Mouse (Mus musculus) midbrain, postnatal 0 days (tissue): ENCODE data around the gene Olfr1341. TPM values are rescaled to one million over a fixed set of nuclear protein-coding genes. Genes with fewer than 3 reads are reported as not detected.

Source experiments
- ATAC-seq: fragments of 200-750 bp; cut with Nextera tagmentation; 2 replicates; pipeline ENCODE4 v1.8.0; 2017; ENCODE audit warnings: moderate number of reproducible peaks, mild to moderate bottlenecking, moderate TSS enrichment, moderate library complexity; ENCODE audit not compliant: low FRiP score
- DNase-seq: peaks from one replicate; pipeline ENCODE4 v3.0.0-alpha.2; 2015; ENCODE audit warnings: low spot score
- H3K27ac ChIP-seq: fragments of 300-500 bp; sonication (generic); 2 replicates; pipeline ENCODE4 v1.5.1; 2014; ENCODE audit warnings: low read depth, mild to moderate bottlenecking, low read length, mixed read lengths
- H3K27me3 ChIP-seq: fragments of 300-500 bp; sonication (generic); 2 replicates; pipeline ENCODE4 v1.6.1; 2014; ENCODE audit warnings: low read length, control low read depth, mixed read lengths; ENCODE audit not compliant: insufficient read depth
- H3K36me3 ChIP-seq: fragments of 300-500 bp; sonication (generic); 2 replicates; pipeline ENCODE4 v1.6.1; 2014; ENCODE audit warnings: low read length, control low read depth, mixed read lengths; ENCODE audit not compliant: insufficient read depth
- H3K4me1 ChIP-seq: fragments of 300-500 bp; sonication (generic); 2 replicates; pipeline ENCODE4 v1.6.1; 2014; ENCODE audit warnings: mild to moderate bottlenecking, control low read depth, antibody characterized with exemption, low read length, mixed read lengths; ENCODE audit not compliant: insufficient read depth
- H3K4me2 ChIP-seq: fragments of 300-500 bp; sonication (generic); 2 replicates; pipeline ENCODE4 v1.6.1; 2014; ENCODE audit warnings: low read depth, mild to moderate bottlenecking, low read length, mixed read lengths; ENCODE audit not compliant: poor library complexity, severe bottlenecking
- H3K4me3 ChIP-seq: fragments of 300-500 bp; sonication (generic); 2 replicates; pipeline ENCODE4 v1.5.1; 2014; ENCODE audit warnings: low read depth, mild to moderate bottlenecking, low read length, moderate library complexity
- H3K9ac ChIP-seq: fragments of 300-500 bp; sonication (generic); replicated peaks from 2 replicates; pipeline ENCODE4 v1.6.1; 2014; ENCODE audit warnings: mild to moderate bottlenecking, low read length, moderate library complexity, mixed read lengths; ENCODE audit not compliant: poor library complexity, severe bottlenecking
- H3K9me3 ChIP-seq: fragments of 300-500 bp; sonication (generic); 2 replicates; pipeline ENCODE4 v1.6.1; 2016; ENCODE audit warnings: low read length, control low read depth
- CTCF ChIP-seq: IDR thresholded peaks from 2 replicates; pipeline ENCODE4 v1.5.1; 2016; ENCODE audit warnings: antibody characterized with exemption, mild to moderate bottlenecking
- WGBS: fragments of 180-500 bp; shearing (Covaris S2); extraction: QIAGEN DNeasy Blood & Tissue Kit; methylation state at CpG from one replicate; pipeline ENCODE4 v1.1.7; 2014; 5-methylcytosine and 5-hydroxymethylcytosine counted together
- polyA plus RNA-seq: library from polyadenylated mRNA; unstranded; fragments of >200 nt; fragmentation: Nextera tagmentation; extraction: Ambion mirVana; gene quantifications from 2 replicates; pipeline ENCODE4 v1.2.1, GENCODE M21; 2015
- total RNA-seq: library from RNA; depleted of rRNA; stranded (reverse); fragments of >200 nt; gene quantifications from 2 replicates; pipeline ENCODE4 v1.2.3, GENCODE M21; 2014; rRNA removed

Gene Olfr1341
- total and polyA plus RNA-seq, 2 experiments from 2014 or later = not detected

DNA sequence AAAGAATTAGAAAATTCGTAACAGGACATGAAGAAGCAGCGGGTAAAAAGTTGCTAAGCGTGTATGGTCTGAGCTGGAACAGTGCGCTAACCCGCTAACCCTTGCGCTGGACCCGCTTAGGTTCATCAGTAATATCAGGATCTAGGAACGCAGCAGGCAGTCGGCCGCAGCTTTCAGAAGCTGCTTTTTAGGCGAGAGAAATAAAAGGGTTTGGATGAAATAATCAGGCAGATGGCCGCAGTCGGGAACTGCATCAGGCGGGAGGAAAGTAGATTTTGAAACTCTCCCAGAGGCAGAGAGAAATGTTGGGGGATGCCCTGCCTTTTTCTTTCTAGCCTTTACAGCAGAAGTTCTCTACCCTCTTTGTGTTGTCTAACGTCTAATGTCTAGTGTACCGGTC is 38.6 kb downstream of the Olfr1341 start:
- WGBS = 2% methylated on average over 16 of the region's 16 CpGs
- DNase-seq (peak; percentile 24), ATAC-seq (no peak)
- no peaks in the 10 kb centered on the region for H3K36me3 ChIP-seq
- H3K4me1 ChIP-seq = no peaks in the 10 kb centered on the region
- no peak overlapping the region for H3K27ac ChIP-seq
- H3K9me3 ChIP-seq = no peaks in the 10 kb centered on the region
- H3K9ac ChIP-seq = no peak overlapping the region
- no peak overlapping the region for H3K4me3 ChIP-seq
- no peak for TF ChIP-seq CTCF
- H3K27me3 ChIP-seq = peaks cover 4% of the 10 kb centered on the region; the same call in 1 of the 2 replicates
- H3K4me2 ChIP-seq = peak overlapping the region; percentile 18; the same call in 1 of the 2 replicates

DNA sequence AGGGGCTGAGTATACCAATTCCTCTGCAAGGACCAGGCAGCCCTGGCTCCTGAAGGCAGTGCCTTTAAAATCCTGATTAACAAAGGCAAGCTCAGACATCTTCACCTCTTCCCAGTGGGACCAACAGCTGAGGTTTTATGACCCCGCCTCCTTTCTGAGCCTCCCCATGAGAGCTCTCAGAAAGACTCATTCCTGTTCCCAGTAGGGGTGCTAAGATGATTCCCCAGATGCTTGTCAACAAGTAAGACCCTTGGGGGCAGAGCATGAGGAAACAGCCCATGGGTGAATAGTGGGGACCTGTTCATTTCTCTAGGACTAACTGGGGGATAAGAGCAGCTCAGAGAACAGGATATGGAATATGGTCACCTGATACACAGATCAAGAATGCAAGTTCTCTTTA is 55.3 kb downstream of the Olfr1341 start, which contains the start of gene Olfr1338:
TSS of gene Olfr1338 (minus strand) at position 101 of the 400 bp plus-strand sequence.
- Histone ChIP-seq H3K4me1 (no peaks in the 10 kb centered on the region), H3K36me3 (no peaks in the 10 kb centered on the region), H3K9ac (no peak within 1 kb of the TSS), H3K27me3 (no peaks in the 10 kb centered on the region), H3K4me3 (no peak within 1 kb of the TSS), H3K4me2 (no peak within 1 kb of the TSS), H3K9me3 (no peaks in the 10 kb centered on the region), H3K27ac (no peak within 1 kb of the TSS)
- no peak for ATAC-seq
- WGBS = 79% methylated on average over 1 of the region's 1 CpGs
- no peak for TF ChIP-seq CTCF
- no peak for DNase-seq

Other genes with a start within 250 kb of the Olfr1341 start
- gene Mpl, start 246.0 kb upstream of the Olfr1341 start, total RNA-seq = 0.11 TPM in 1 of 2 replicates, not detected in the other
- gene Mpl, start 246.0 kb upstream of the Olfr1341 start, polyA plus RNA-seq = 0.11 and 0.15 TPM in 2 replicates
- gene Tie1, start 213.5 kb upstream of the Olfr1341 start, total RNA-seq = 15.7 and 17.2 TPM in 2 replicates
- 9.9 and 10.3 TPM in 2 replicates for gene Tie1, start 213.5 kb upstream of the Olfr1341 start, polyA plus RNA-seq
- not detected in 2 replicates for gene 2610528J11Rik, start 176.5 kb upstream of the Olfr1341 start, total RNA-seq
- gene 2610528J11Rik, start 176.5 kb upstream of the Olfr1341 start, polyA plus RNA-seq = not detected in 2 replicates
- 0.19 and 0.22 TPM in 2 replicates for gene Tmem125, start 159.5 kb upstream of the Olfr1341 start, total RNA-seq
- gene Tmem125, start 159.5 kb upstream of the Olfr1341 start, polyA plus RNA-seq = 0.14 and 0.23 TPM in 2 replicates
- gene Cfap57, start 82.7 kb upstream of the Olfr1341 start, total RNA-seq = 0.82 and 1.1 TPM in 2 replicates
- gene Cfap57, start 82.7 kb upstream of the Olfr1341 start, polyA plus RNA-seq = 1.4 TPM in 2 replicates
- 29.4 and 40.7 TPM in 2 replicates for gene Ebna1bp2, start 82.7 kb upstream of the Olfr1341 start, total RNA-seq
- gene Ebna1bp2, start 82.7 kb upstream of the Olfr1341 start, polyA plus RNA-seq = 76.7 and 83.8 TPM in 2 replicates
- gene Olfr62, start 44.6 kb upstream of the Olfr1341 start, total RNA-seq = not detected in 2 replicates
- not detected in 2 replicates for gene Olfr62, start 44.6 kb upstream of the Olfr1341 start, polyA plus RNA-seq
- gene Olfr1342, start 10.8 kb upstream of the Olfr1341 start, total RNA-seq = not detected in 2 replicates
- gene Olfr1342, start 10.8 kb upstream of the Olfr1341 start, polyA plus RNA-seq = not detected in 2 replicates
- not detected in 2 replicates for gene Olfr1340, start 16.6 kb downstream of the Olfr1341 start, total RNA-seq
- gene Olfr1340, start 16.6 kb downstream of the Olfr1341 start, polyA plus RNA-seq = not detected in 2 replicates
- not detected in 2 replicates for gene Olfr1339, start 28.7 kb downstream of the Olfr1341 start, total RNA-seq
- gene Olfr1339, start 28.7 kb downstream of the Olfr1341 start, polyA plus RNA-seq = not detected in 2 replicates
- gene Olfr1338, start 55.2 kb downstream of the Olfr1341 start, total RNA-seq = not detected in 2 replicates
- gene Olfr1338, start 55.2 kb downstream of the Olfr1341 start, polyA plus RNA-seq = not detected in 2 replicates
- gene Olfr1337, start 79.1 kb downstream of the Olfr1341 start, total RNA-seq = not detected in 2 replicates
- not detected in 2 replicates for gene Olfr1337, start 79.1 kb downstream of the Olfr1341 start, polyA plus RNA-seq
- not detected in 2 replicates for gene Olfr1335, start 106.4 kb downstream of the Olfr1341 start, total RNA-seq
- not detected in 2 replicates for gene Olfr1335, start 106.4 kb downstream of the Olfr1341 start, polyA plus RNA-seq
- not detected in 2 replicates for gene Olfr1333, start 132.8 kb downstream of the Olfr1341 start, total RNA-seq
- not detected in 2 replicates for gene Olfr1333, start 132.8 kb downstream of the Olfr1341 start, polyA plus RNA-seq
- not detected in 2 replicates for gene Olfr1331, start 161.1 kb downstream of the Olfr1341 start, total RNA-seq
- gene Olfr1331, start 161.1 kb downstream of the Olfr1341 start, polyA plus RNA-seq = not detected in 2 replicates
- gene Olfr1330, start 185.1 kb downstream of the Olfr1341 start, total RNA-seq = not detected in 2 replicates
- gene Olfr1330, start 185.1 kb downstream of the Olfr1341 start, polyA plus RNA-seq = not detected in 2 replicates
- gene Olfr1329, start 213.9 kb downstream of the Olfr1341 start, total RNA-seq = not detected in 2 replicates
- gene Olfr1329, start 213.9 kb downstream of the Olfr1341 start, polyA plus RNA-seq = not detected in 2 replicates
- not detected in 2 replicates for gene Olfr1328, start 235.1 kb downstream of the Olfr1341 start, total RNA-seq
- not detected in 2 replicates for gene Olfr1328, start 235.1 kb downstream of the Olfr1341 start, polyA plus RNA-seq